Mouse (Mus musculus) heart, adult 9 months (tissue): ENCODE measurements around the gene Itga1.

Experiments
- DNase-seq, 2 experiments: peaks; one replicate each; pipeline ENCODE4 v3.0.0; 2022; ENCODE audit warnings: low spot score in 2 of 2

Gene Itga1

GRCm38 (mm10) chr13:114992260-114993014, 109.3 kb downstream of the Itga1 start:
- DNase-seq, result no peak

- DNase-seq, result no peak
Observed at GRCm38 (mm10) chr13:114987668-114988067, 114.1 kb downstream of the Itga1 start.

- peak; percentile 56 to 61 for DNase-seq
Observed at GRCm38 (mm10) chr13:114987161-114987560, 114.6 kb downstream of the Itga1 start.

GRCm38 (mm10) chr13:114984658-114985057, 117.1 kb downstream of the Itga1 start:
- no peak for DNase-seq

GRCm38 (mm10) chr13:114983116-114983515, 118.6 kb downstream of the Itga1 start:
- no peak for DNase-seq

GRCm38 (mm10) chr13:114980831-114981419, 120.8 kb downstream of the Itga1 start:
- no peak for DNase-seq

- DNase-seq, result no peak
Observed at GRCm38 (mm10) chr13:114974484-114975042, 127.2 kb downstream of the Itga1 start.

GRCm38 (mm10) chr13:114971905-114972304, 129.9 kb downstream of the Itga1 start:
- DNase-seq, result no peak

- peak; percentile 44 to 74 for DNase-seq
Observed at GRCm38 (mm10) chr13:114964233-114964632, 137.5 kb downstream of the Itga1 start.

GRCm38 (mm10) chr13:114954516-114954915, 147.2 kb downstream of the Itga1 start:
- DNase-seq, result no peak

- no peak for DNase-seq
Observed at GRCm38 (mm10) chr13:114933541-114933940, 168.2 kb downstream of the Itga1 start.

- DNase-seq, result peak; percentile 47 to 56
Observed at GRCm38 (mm10) chr13:114931775-114932294, 169.9 kb downstream of the Itga1 start, which contains the start of gene Itga2. Gene Itga2 (minus strand): TSS chr13:114932100.

GRCm38 (mm10) chr13:114930996-114931649, 170.6 kb downstream of the Itga1 start:
- no peak for DNase-seq

GRCm38 (mm10) chr13:114924785-114925184, 177.0 kb downstream of the Itga1 start:
- no peak for DNase-seq

- DNase-seq, result no peak
Observed at GRCm38 (mm10) chr13:114923331-114923730, 178.4 kb downstream of the Itga1 start.

- no peak for DNase-seq
Observed at GRCm38 (mm10) chr13:114915767-114916166, 186.0 kb downstream of the Itga1 start.

GRCm38 (mm10) chr13:114914963-114915362, 186.8 kb downstream of the Itga1 start:
- DNase-seq, result no peak

- no peak for DNase-seq
Observed at GRCm38 (mm10) chr13:114914559-114914958, 187.2 kb downstream of the Itga1 start.

GRCm38 (mm10) chr13:114910629-114911028, 191.1 kb downstream of the Itga1 start:
- no peak for DNase-seq

GRCm38 (mm10) chr13:114909514-114909913, 192.2 kb downstream of the Itga1 start:
- no peak for DNase-seq

GRCm38 (mm10) chr13:114907876-114908275, 193.9 kb downstream of the Itga1 start:
- DNase-seq, result no peak
